Mouse (Mus musculus): ENCODE results near the gene Gm20388.
A peak's percentile ranks its signal among the peaks of the same experiment; 100 is the strongest.

The Gm20388 gene

GRCm38 (mm10) chr8:123649483-123649882 is 3738.8 kb downstream of the Gm20388 start:
- DNase-seq, result no peak

GRCm38 (mm10) chr8:123651390-123652098 is 3740.9 kb downstream of the Gm20388 start:
- no peak for DNase-seq

DNA sequence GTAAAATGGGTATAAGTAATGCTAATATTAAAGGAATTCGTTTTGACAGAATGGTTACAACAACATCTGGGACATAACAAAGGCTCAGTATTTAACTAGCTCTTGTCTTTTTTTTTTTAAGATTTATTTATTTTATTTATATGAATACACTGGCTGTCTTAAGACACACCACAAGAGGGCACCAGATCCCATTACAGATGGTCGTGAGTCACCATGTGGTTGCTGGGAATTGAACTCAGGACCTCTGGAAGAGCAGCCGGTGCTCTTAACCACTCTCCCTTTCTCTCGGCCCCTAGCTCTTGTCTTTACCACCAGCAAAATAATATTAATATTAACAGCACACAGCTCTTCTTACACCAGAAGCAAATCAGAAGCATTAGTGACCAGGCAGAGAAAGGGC is 3742.0 kb downstream of the Gm20388 start:
- no peak for DNase-seq

DNA sequence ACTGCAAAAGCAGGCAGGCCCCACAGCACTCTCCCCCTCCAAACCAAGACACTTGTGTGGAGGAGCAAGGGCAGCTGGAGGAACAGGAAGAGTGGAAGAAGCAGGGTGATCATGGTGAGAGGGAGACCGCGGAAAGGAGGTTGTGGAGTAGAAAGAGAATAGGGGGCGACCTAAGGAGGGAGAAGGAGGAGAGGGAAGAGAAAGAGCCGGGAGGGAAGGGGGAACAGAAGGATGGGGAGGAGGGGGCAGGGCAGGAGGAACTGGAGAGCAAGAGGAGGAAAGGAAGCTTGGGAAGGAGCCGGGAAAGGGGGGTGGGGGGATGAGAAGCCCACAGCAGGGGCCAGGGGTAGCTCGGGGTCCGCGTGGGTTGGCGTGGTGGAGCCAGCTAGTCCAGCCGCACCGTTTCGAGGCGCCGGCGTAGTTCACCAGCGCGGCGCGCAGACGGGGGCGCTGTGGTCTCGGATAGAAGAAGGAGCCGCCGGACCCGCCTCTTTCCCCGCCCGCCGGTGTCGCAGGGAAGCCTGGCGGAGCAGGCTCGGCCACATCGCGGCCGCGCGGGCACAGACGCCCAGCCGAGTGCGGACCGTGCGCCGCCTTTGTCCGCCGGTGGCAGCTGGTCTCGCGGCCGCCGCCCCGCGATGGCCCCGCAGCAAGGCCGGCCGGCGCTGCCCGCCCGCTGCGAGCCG is 3742.8 kb downstream of the Gm20388 start, which contains the start of gene Rhou:
Gene Rhou (plus strand): TSS at position 622 of the 686 bp plus-strand sequence.
- DNase-seq, result peak; percentile 56 to 58

DNA sequence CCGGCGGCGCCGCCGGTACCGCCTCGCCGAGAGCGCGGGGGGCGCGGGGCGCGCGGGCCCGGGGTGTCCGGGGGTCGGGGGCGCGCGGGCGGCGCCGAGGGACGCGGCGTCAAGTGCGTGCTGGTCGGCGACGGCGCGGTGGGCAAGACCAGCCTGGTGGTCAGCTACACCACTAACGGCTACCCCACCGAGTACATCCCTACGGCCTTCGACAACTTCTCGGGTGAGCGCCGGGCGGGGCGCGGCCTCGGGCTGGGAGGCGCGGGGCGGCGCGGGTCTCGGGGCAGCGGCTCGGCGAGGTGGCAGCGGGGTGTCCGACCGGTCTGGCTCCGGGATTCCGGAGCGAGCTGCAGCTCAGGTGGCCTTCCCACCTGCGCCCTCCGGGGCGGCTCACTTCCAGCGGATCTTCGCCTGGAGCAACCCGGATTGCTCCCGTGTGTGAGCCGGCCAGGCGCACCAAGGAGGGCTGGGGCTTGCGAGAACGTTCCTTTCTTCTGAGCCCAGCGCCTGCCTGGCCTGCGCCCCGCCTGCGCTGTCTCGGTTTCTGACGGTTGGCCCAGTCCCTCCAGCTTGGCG is 3743.4 kb downstream of the Gm20388 start:
- DNase-seq, result peak; percentile 11 to 17

DNA sequence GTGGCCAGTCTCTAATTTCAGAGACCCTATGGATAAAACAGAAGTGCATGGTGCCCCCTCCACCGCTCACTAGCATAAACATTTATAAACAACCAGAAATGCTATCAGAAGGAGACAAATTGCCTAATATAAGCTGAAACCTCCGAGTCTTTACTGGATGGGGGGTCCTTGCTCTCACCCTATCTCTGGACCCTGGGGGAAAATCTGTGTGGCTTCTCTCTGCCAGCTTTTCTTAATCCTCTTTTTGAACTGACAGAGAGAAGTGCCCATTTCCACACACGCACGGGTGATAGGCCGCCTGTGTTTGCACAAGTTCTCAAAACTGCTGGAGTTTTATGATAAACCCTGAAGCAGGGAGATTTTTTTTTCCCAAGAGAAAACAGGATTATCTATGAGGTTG is 3744.1 kb downstream of the Gm20388 start:
- DNase-seq, result no peak

DNA sequence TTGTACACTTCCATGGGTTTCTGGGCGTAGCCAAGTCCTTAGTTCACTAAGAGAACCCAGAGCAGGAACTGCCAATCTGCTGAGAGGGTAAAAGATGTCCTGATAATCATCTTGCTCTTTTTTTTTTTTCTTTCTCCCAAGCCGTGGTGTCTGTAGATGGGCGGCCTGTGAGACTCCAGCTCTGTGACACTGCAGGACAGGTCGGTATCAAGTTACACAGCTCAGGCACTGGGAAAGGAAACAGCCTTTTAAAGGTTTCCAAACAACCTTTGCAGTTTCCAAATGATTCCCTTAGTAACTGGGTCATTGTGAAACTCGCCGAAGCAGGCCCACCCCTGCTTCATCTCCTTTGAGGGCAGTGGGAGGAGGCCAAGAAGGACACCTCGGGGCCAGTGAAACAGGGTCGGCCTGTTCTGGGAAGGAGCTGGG is 3744.7 kb downstream of the Gm20388 start:
- no peak for DNase-seq

- no peak for DNase-seq
These were observed 3747.2 kb downstream of the Gm20388 start for GRCm38 (mm10) chr8:123657826-123658225.

DNA sequence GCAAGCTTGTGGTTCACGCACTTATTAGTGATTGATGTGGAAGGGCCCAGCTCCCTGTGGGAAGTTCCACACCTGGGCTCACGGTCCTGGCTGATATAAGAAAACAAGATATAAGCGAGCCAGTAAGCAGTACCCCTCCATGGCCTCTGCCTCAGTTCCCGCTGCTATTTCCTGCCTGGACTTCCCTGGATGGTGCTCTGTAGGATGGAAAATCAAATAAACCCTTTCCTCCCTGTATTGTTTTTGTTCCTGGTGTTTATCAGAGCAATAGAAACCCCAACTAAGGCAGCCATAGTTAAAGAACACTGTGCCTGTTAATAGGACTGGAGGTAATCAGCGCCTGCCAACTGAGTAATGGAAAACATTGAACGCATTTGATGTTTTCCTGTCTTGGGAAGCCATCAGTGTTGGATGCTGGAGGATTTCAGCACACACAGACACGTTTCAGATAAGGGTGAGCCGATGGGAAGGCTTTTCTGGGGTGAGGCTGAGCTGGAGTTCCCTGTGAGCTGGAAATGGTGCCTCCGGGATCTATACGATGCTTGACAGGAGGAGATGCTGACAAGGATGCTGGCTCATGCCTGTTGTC is 3748.9 kb downstream of the Gm20388 start:
- DNase-seq, result no peak

GRCm38 (mm10) chr8:123661515-123661914 is 3750.9 kb downstream of the Gm20388 start:
- DNase-seq, result no peak

DNA sequence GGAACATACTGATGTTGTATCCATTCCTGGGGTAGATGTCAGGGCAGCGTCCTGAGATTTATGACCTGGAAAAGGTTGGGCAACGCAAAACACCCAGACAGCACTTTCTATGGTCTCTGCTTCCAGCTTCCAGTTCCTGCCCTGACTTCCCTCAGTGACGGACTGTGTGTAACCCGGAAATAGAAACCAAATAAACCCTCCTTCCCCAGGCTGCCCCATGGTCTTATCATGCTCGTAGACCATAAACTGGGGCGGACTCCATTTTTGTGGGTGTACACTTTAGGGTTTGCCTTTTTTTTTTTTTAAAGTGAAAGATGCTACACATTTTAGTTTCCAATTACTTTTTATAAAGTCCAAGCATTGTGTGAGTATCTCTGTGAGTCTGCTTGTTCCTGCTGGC is 3754.9 kb downstream of the Gm20388 start:
- DNase-seq, result no peak

- DNase-seq, result no peak
These were observed 3756.2 kb downstream of the Gm20388 start for GRCm38 (mm10) chr8:123666832-123667231.

- no peak for DNase-seq
These were observed 3758.0 kb downstream of the Gm20388 start for GRCm38 (mm10) chr8:123668681-123669080.

- DNase-seq, result no peak
These were observed 3760.1 kb downstream of the Gm20388 start for GRCm38 (mm10) chr8:123670766-123671165.

DNA sequence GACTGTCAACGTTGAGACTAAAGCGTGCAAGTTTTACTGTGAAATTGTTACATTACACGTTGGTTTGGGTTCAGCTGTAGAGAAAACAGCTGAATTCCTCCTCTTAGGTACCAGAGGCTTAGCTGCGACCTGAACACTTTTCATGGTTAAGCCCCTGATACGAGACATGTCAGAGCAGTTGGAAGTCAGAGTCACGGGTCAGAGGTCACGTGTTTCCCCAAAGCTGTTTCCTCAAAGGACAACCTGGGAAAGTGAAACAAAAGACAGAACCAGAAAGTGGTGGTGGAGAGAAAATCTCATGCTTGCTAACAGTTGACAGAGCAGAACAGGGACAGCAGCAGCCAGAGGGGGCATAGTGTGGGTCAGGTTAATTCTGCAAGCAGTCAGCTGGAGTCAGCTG is 3760.8 kb downstream of the Gm20388 start:
- no peak for DNase-seq

- DNase-seq, result no peak
These were observed 3762.0 kb downstream of the Gm20388 start for GRCm38 (mm10) chr8:123672648-123673047.

- no peak for DNase-seq
These were observed 3765.0 kb downstream of the Gm20388 start for GRCm38 (mm10) chr8:123675611-123676010.

DNA sequence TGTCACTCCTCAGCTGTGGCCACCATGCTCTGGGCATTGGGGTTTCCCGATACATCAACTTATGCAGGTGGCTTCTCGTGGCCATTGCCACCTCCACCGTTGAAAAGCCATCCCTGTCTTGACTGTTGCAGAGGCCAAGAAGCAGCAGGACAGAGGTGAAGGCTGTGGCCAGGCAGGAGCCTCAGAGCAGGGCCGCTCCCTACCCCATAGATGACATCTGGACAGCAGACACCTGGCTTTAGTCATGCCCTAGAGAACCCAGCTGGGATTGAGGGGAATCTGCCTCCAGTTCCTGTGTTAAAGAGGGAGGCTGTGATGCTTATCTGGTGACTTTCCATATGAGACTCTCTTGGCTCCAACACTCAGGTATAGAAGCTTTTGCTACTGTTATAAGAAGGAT is 3767.7 kb downstream of the Gm20388 start:
- DNase-seq, result no peak

DNA sequence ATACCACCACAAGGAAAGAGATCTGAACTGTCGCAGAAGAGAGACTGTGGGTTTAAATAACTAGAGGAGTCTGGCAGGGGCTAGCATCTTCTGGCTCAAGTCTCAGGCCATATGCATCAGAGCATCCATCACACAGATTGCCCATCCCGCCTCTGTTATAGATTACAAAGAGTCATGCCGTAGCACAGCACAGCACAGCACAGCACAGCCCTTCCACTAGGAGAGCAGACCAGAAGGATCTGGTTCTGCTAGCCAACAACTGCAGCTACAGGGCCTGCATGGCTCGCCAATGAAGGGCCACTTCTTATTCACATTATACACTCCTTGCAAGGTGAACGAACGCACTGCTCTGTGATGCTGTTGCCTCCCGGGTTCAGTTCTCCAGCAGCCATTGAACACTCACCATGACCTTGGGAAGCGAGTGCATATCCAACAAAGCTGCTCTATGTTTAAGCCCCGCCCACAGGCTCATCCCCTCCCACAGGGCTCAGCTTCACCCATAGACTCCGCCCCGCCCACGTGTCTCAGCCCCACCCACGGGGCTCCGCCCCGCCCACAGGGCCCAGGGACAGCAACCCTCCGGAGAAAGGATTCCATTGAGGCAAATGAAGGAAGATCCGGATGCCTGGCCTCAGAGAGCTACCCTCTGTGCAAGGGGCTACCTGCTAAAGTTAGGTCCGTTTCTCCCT is 3771.6 kb downstream of the Gm20388 start:
- peak in 1 of 2 experiments; percentile 5 for DNase-seq

DNA sequence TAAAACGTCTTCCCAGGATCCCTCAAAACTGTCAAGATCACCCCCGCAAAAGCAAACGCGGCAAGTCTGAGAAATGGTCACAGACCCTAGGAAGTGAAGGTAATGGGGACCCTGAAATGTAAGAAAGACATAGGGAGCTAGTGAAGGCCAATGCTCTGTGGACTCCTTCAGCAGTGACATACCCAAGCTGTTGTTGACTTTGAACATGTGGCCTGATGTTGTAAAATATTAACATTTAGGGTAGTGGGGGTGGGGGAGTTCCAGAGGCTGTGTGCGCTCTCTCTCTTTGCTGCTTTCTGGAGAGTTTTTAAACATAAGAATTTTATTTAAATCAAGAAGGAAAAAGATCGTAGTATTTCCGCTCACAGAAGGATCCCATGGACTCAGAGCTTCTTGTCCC is 3772.7 kb downstream of the Gm20388 start:
- DNase-seq, result no peak

DNA sequence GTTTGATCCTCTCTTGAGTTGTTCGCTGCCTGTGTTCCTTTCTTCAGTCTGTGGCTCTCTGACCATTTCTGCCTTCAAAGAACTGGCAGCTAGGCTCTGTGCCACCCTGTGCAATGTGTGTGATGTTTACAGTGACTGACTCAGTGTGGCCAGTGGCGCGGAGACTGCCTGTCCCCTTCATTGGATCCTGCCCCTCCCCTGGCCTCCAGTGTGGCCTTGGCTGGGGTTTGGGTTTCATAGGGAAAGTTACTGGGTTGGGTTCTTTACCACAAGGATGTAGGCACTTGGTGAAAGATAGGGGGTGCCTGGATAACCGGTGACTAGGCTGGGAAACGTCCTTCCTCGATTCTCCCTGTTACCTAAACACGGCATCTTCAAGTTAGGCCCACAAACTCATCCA is 3774.2 kb downstream of the Gm20388 start:
- DNase-seq, result no peak

DNA sequence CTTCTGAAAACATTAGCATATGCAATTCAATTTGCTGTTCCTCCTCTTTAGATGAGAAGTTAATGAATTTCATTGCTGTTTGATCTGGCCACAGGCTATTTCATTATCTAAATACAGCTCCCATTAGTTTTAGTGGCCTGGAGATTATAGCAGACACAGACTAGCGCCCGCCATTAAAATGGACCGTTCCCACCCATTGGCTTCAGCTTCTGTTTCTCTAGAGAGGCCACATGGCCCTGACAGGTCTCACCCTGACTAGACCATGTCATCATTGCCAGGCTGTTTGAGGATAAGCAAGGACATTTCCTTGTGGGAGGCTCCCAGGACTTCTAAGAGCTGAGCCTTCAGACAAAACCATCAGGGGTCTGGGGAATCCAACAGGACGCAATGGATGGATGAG is 3774.8 kb downstream of the Gm20388 start:
- DNase-seq, result no peak

GRCm38 (mm10) chr8:123687826-123688225 is 3777.2 kb downstream of the Gm20388 start:
- no peak for DNase-seq

Data from B cell, adult 2 months (primary cell).